Mouse (Mus musculus) kidney, adult 2 months (tissue): Measurements from ENCODE around the gene Cnnm2.

Experiments
- CTCF ChIP-seq: fragments of 200-500 bp; conservative IDR thresholded peaks from 2 replicates; pipeline ENCODE4 v1.5.1; 2011; ENCODE audit warnings: low read depth, mild to moderate bottlenecking, control low read depth, low read length, moderate library complexity, mixed read lengths; ENCODE audit not compliant: insufficient read depth, insufficient read length
- POLR2A ChIP-seq: fragments of 200-500 bp; IDR thresholded peaks from one replicate; pipeline ENCODE4 v1.6.1; 2011; ENCODE audit warnings: low read depth, low read length, control low read depth

- TF ChIP-seq CTCF (no peak), POLR2A (no peak)
Measured at GRCm38 (mm10) chr19:46886826-46887225, 125.4 kb downstream of the Cnnm2 start.
